Mouse (Mus musculus) midbrain, embryonic 12.5 days (tissue): ENCODE data around the gene Pianp. TPM values are rescaled to one million over a fixed set of nuclear protein-coding genes. Genes with fewer than 3 reads are reported as not detected.

Experiments
- ATAC-seq: fragments of 200-750 bp; cut with Nextera tagmentation; 2 replicates; pipeline ENCODE4 v1.8.0; 2017; ENCODE audit warnings: low read depth, moderate TSS enrichment, moderate library complexity; ENCODE audit not compliant: low FRiP score
- H3K27ac ChIP-seq: fragments of 300-500 bp; sonication (generic); replicated peaks from 2 replicates; pipeline ENCODE4 v1.5.1; 2016; ENCODE audit warnings: mild to moderate bottlenecking
- H3K27me3 ChIP-seq: fragments of 300-500 bp; sonication (generic); 2 replicates; pipeline ENCODE4 v1.6.1; 2016; ENCODE audit warnings: mild to moderate bottlenecking
- H3K36me3 ChIP-seq: fragments of 300-500 bp; sonication (generic); 2 replicates; pipeline ENCODE4 v1.6.1; 2016
- H3K4me1 ChIP-seq: fragments of 300-500 bp; sonication (generic); 2 replicates; pipeline ENCODE4 v1.6.1; 2016
- H3K4me2 ChIP-seq: fragments of 300-500 bp; sonication (generic); replicated peaks from 2 replicates; pipeline ENCODE4 v1.6.1; 2016; ENCODE audit warnings: mild to moderate bottlenecking, moderate library complexity
- H3K4me3 ChIP-seq: fragments of 300-500 bp; sonication (generic); 2 replicates; pipeline ENCODE4 v1.5.1; 2016; ENCODE audit warnings: mild to moderate bottlenecking
- H3K9ac ChIP-seq: fragments of 300-500 bp; sonication (generic); replicated peaks from 2 replicates; pipeline ENCODE4 v1.6.1; 2016; ENCODE audit warnings: mild to moderate bottlenecking, moderate library complexity
- H3K9me3 ChIP-seq: fragments of 300-500 bp; sonication (generic); 2 replicates; pipeline ENCODE4 v1.6.1; 2016; ENCODE audit warnings: mild to moderate bottlenecking
- WGBS: fragments of 180-500 bp; shearing (Covaris S2); methylation state at CpG from one replicate; pipeline ENCODE4 v1.1.7; 2016; 5-methylcytosine and 5-hydroxymethylcytosine counted together
- polyA plus RNA-seq: library from polyadenylated mRNA; unstranded; fragments of >200 nt; fragmentation: Nextera tagmentation; extraction: Ambion mirVana; gene quantifications from 2 replicates; pipeline ENCODE4 v1.2.1, GENCODE M21; 2016

Pianp gene
- polyA plus RNA-seq, 1 experiment from 2014 or later: 6.7 TPM

DNA sequence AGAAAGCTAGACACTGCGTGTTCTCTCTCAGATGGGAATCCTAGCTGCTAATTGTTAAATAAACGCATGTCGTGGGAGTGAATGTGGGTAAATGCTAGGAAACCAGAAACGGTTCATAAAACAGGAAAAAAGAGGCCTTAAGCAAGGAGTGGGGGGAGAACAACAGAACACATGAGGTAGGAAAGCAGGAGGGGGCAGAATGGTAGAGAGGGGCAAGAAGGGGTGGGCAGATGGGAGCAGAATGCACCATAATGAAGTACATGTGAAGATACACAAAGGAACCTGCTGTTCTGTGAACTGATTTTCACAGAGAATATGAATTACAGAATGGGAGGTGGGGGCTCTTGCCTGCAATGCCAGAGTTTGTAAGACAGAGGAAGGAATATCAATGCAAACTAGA lies 4.3 kb upstream of the Pianp start:
- ATAC-seq: no peak
- Histone ChIP-seq H3K9ac (no peak overlapping the region), H3K4me1 (peaks cover 13% of the 10 kb centered on the region), H3K4me3 (no peak overlapping the region), H3K36me3 (no peaks in the 10 kb centered on the region), H3K4me2 (no peak overlapping the region), H3K27me3 (peaks cover 61% of the 10 kb centered on the region), H3K9me3 (peaks cover 11% of the 10 kb centered on the region), H3K27ac (no peak overlapping the region)
- WGBS: 81% methylated on average over 4 of the region's 4 CpGs

- no peak for ATAC-seq
- Histone ChIP-seq H3K27me3 (peaks cover 69% of the 10 kb centered on the region), H3K27ac (no peak overlapping the region), H3K9me3 (peaks cover 11% of the 10 kb centered on the region), H3K9ac (no peak overlapping the region), H3K36me3 (no peaks in the 10 kb centered on the region), H3K4me1 (peaks cover 17% of the 10 kb centered on the region), H3K4me3 (no peak overlapping the region), H3K4me2 (no peak overlapping the region)
- WGBS: 84% methylated on average over 9 of the region's 9 CpGs
Observed at GRCm38 (mm10) chr6:124993365-124993764, 3.1 kb upstream of the Pianp start.

GRCm38 (mm10) chr6:124993876-124994275 lies 2.6 kb upstream of the Pianp start:
- ATAC-seq: 0 out of 2 replicates have a peak, but pooled peaks have one; percentile 27
- H3K9ac ChIP-seq: no peak overlapping the region; the same call in 1 of the 2 replicates
- H3K27me3 ChIP-seq: peaks cover 73% of the 10 kb centered on the region
- H3K27ac ChIP-seq: no peak overlapping the region
- 7% methylated on average over 11 of the region's 11 CpGs for WGBS
- H3K4me3 ChIP-seq: no peak overlapping the region
- peaks cover 17% of the 10 kb centered on the region for H3K4me1 ChIP-seq
- H3K36me3 ChIP-seq: no peaks in the 10 kb centered on the region
- peak overlapping the region; percentile 26 for H3K4me2 ChIP-seq
- peaks cover 11% of the 10 kb centered on the region for H3K9me3 ChIP-seq

DNA sequence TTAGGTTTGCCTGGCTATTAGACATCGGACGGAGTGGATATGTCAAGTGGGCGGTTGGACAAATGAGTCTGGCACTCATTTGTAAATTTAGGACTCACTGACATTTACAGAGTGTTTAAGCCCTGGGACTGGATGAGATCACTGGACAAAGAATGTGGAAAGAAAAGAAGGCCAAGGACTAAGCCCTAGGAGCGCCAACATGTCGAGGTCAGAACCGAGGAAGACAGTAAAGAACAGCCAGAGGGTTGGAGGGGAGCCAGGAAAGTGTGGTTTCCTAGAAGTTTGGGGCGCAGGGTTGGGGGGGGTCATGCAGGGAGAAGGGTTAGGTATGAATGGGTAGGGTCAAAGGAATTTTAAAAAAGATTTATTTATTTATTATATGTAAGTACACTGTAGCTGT lies 1.2 kb upstream of the Pianp start:
- peaks cover 19% of the 10 kb centered on the region for H3K4me1 ChIP-seq
- no peak overlapping the region for H3K27ac ChIP-seq
- H3K4me3 ChIP-seq: no peak overlapping the region
- H3K9me3 ChIP-seq: peaks cover 4% of the 10 kb centered on the region; the same call in 1 of the 2 replicates
- no peaks in the 10 kb centered on the region for H3K36me3 ChIP-seq
- H3K27me3 ChIP-seq: peaks cover 87% of the 10 kb centered on the region
- no peak overlapping the region for H3K9ac ChIP-seq
- no peak for ATAC-seq
- 82% methylated on average over 7 of the region's 7 CpGs for WGBS
- H3K4me2 ChIP-seq: no peak overlapping the region

DNA sequence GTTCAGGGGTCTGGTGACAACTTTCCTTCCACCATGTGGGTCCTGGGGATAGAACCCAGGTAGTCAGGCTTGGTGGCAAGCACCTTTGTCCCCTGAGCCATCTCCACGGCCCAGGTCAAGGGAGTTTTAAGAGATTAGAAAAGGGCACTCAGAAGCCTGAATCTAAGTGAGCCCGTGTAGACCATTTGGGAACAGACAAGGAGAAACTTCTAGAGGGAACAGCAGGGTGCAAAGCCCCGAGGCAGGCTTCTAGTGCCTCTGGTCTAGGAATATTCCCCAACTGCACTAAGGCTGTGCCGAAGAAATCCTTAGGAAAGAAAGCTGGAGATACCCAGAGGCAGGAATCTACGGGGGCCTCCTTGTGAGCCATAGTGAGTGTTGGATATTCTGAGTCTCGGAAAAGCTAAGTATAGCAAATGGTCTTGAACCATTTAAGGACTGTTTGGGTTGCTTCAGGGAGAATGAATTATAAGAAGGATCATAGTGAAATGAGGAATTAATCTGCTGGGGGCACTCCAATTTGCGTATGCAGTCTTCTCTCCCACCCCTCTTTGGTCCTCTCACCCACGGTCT lies 577 bp upstream of the Pianp start:
- peak overlapping the region; percentile 70 for H3K4me3 ChIP-seq
- no peak overlapping the region; the same call in 1 of the 2 replicates for H3K9ac ChIP-seq
- peaks cover 94% of the 10 kb centered on the region for H3K27me3 ChIP-seq
- no peaks in the 10 kb centered on the region for H3K36me3 ChIP-seq
- ATAC-seq: no peak
- peaks cover 19% of the 10 kb centered on the region for H3K4me1 ChIP-seq
- 53% methylated on average over 8 of the region's 8 CpGs for WGBS
- peak overlapping the region; percentile 99 for H3K4me2 ChIP-seq
- no peak overlapping the region for H3K27ac ChIP-seq
- no peaks in the 10 kb centered on the region for H3K9me3 ChIP-seq

- Histone ChIP-seq H3K27ac (no peak overlapping the region), H3K9ac (no peak overlapping the region; the same call in 1 of the 2 replicates), H3K4me2 (peak overlapping the region; percentile 99), H3K9me3 (no peaks in the 10 kb centered on the region), H3K27me3 (peaks cover 100% of the 10 kb centered on the region), H3K36me3 (no peaks in the 10 kb centered on the region), H3K4me3 (peak overlapping the region; percentile 70; the same call in 1 of the 2 replicates), H3K4me1 (peaks cover 19% of the 10 kb centered on the region)
- WGBS: 6% methylated on average over 8 of the region's 8 CpGs
- ATAC-seq: no peak
Observed at GRCm38 (mm10) chr6:124998066-124998465, 1.6 kb downstream of the Pianp start.

DNA sequence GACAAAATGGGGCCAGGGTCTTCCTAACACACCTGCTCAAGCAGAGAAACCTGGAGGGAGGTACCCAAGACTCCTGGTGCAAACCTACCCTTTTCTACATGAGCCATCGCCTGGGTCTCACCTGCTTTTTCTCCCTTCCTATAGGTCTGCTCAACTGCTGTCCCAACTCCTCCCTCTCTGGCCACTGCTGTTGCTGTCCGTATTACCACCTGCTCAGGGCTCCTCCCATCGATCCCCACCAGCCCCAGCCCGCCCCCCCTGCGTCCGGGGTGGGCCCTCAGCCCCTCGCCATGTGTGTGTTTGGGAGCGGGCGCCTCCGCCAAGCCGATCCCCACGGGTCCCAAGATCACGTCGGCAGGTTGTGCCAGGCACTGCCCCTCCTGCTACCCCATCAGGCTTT lies 2.6 kb downstream of the Pianp start:
- H3K36me3 ChIP-seq: no peaks in the 10 kb centered on the region
- no peak overlapping the region for H3K9ac ChIP-seq
- H3K4me3 ChIP-seq: no peak overlapping the region
- no peaks in the 10 kb centered on the region for H3K9me3 ChIP-seq
- WGBS: 44% methylated on average over 14 of the region's 14 CpGs
- no peak overlapping the region for H3K27ac ChIP-seq
- no peak overlapping the region for H3K4me2 ChIP-seq
- H3K27me3 ChIP-seq: peaks cover 97% of the 10 kb centered on the region
- H3K4me1 ChIP-seq: peaks cover 15% of the 10 kb centered on the region
- no peak for ATAC-seq

DNA sequence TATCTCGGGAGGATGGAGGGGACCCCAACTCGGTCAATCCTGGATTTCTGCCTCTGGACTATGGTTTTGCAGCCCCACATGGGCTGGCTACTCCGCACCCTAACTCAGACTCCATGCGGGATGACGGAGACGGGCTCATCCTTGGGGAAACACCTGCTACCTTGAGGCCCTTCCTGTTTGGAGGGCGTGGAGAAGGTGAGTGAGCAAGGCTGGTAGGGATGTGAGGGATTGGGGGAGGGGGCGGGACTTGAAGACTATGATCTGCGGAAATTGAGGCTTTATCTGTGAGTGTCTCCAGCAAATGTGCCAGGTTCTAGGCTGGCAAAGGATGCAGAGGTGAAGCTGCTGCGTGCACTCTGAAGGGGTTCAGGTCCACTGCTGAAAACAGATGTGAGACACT lies 3.1 kb downstream of the Pianp start:
- Histone ChIP-seq H3K4me1 (peaks cover 15% of the 10 kb centered on the region), H3K9ac (no peak overlapping the region), H3K9me3 (no peaks in the 10 kb centered on the region), H3K4me2 (no peak overlapping the region), H3K27me3 (peaks cover 95% of the 10 kb centered on the region), H3K27ac (no peak overlapping the region), H3K4me3 (no peak overlapping the region), H3K36me3 (no peaks in the 10 kb centered on the region)
- no peak for ATAC-seq
- WGBS: 40% methylated on average over 10 of the region's 10 CpGs

DNA sequence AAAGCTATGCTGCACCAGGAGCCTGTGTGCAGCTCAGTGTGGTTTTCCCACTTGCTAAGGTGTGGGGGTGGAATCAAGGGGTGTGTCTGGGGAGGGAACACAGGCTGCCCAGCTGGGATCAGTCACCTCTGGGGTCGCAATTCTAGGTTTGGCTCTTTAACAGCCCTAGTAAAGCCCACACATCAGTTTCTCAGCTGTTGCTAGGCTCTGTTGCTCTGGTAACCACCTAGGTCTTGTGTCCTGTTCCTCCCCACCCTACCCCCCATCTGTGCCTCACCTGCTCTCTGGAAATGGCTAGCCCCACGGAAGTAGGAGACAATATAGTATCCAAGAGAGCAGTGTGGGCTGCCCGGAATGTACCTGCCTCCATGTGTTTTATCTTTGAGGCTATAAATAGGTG lies 7.2 kb downstream of the Pianp start:
- H3K9me3 ChIP-seq: no peaks in the 10 kb centered on the region
- no peak for ATAC-seq
- no peak overlapping the region for H3K4me3 ChIP-seq
- H3K4me1 ChIP-seq: 0 out of 2 replicates have a peak, but pooled peaks cover 13% of the 10 kb centered on the region
- 43% methylated on average over 3 of the region's 3 CpGs for WGBS
- H3K36me3 ChIP-seq: no peaks in the 10 kb centered on the region
- H3K27me3 ChIP-seq: peaks cover 54% of the 10 kb centered on the region
- no peak overlapping the region for H3K27ac ChIP-seq
- no peak overlapping the region for H3K4me2 ChIP-seq
- no peak overlapping the region for H3K9ac ChIP-seq

DNA sequence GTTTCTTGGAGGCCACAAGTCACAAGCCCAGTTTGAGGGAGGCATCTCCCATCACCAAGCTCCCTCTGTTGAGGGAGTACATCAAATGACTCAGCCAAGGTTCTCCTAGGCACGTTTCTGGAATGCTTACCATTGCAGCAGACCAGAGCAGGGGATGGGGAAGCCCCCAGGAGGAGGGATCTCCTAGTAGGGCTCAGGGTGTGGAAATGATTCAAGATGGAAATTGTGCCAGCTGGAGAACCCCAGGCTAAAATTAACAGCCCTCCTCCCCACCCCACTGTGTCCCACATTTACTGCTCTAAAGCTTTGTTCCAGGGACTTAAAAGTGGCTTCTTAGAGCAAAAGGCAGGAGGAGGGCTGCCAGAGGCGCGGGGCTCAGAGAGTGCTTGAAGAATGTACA lies 8.6 kb downstream of the Pianp start:
- H3K4me2 ChIP-seq: no peak overlapping the region
- H3K27me3 ChIP-seq: peaks cover 40% of the 10 kb centered on the region
- H3K9me3 ChIP-seq: no peaks in the 10 kb centered on the region
- H3K4me1 ChIP-seq: peaks cover 15% of the 10 kb centered on the region
- no peak overlapping the region for H3K9ac ChIP-seq
- H3K4me3 ChIP-seq: no peak overlapping the region
- no peak overlapping the region for H3K27ac ChIP-seq
- no peak for ATAC-seq
- 37% methylated on average over 3 of the region's 3 CpGs for whole genome bisulfite sequencing
- no peaks in the 10 kb centered on the region for H3K36me3 ChIP-seq

- H3K9me3 ChIP-seq: no peaks in the 10 kb centered on the region
- peaks cover 26% of the 10 kb centered on the region for H3K4me1 ChIP-seq
- peak overlapping the region; percentile 92 for H3K4me3 ChIP-seq
- peak overlapping the region; percentile 85 for H3K4me2 ChIP-seq
- 52% methylated on average over 13 of the region's 13 CpGs for WGBS
- H3K27ac ChIP-seq: peak overlapping the region; percentile 99
- H3K9ac ChIP-seq: peak overlapping the region; percentile 62
- H3K27me3 ChIP-seq: peaks cover 10% of the 10 kb centered on the region
- peaks cover 20% of the 10 kb centered on the region; the same call in 1 of the 2 replicates for H3K36me3 ChIP-seq
- no peak for ATAC-seq
Observed at GRCm38 (mm10) chr6:125008060-125008459, 11.6 kb downstream of the Pianp start.

DNA sequence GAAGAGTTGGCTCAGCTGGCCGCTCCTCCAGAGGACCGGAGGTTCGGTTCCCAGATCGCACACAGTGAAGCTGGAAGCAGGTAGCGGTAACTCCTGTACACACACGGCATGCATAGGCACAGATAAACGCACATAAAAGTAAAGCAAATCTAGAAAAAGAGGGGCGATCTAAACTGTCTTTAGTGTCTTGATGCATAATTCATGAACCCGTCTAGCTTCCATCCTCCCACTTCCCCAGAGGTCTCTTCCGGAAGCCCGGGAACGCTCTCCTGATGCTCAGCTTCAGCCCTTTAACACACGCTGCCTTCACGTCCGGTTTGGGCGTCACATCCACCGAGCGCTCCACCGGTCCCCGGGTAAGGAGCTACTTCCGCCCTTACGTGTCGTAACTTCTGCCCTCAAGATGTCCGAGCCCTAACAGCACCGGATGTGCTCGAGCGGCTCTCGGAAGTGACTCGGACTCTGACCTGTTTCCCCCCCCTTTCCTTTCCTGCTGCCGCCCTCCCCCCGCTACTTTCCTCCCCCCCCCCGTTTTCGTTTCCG lies 12.2 kb downstream of the Pianp start:
- H3K9me3 ChIP-seq: no peaks in the 10 kb centered on the region
- H3K27me3 ChIP-seq: peaks cover 4% of the 10 kb centered on the region; the same call in 1 of the 2 replicates
- H3K27ac ChIP-seq: peak overlapping the region; percentile 99
- H3K4me1 ChIP-seq: peaks cover 26% of the 10 kb centered on the region
- ATAC-seq: peak; percentile 97
- H3K9ac ChIP-seq: peak overlapping the region; percentile 93
- H3K4me3 ChIP-seq: peak overlapping the region; percentile 92
- peak overlapping the region; percentile 85 for H3K4me2 ChIP-seq
- H3K36me3 ChIP-seq: peaks cover 21% of the 10 kb centered on the region; the same call in 1 of the 2 replicates
- 1% methylated on average over 33 of the region's 34 CpGs for WGBS

DNA sequence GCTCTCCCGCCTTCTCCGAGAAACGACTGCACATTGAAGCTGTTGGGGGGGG lies 12.5 kb downstream of the Pianp start, which contains the start of gene Zfp384:
TSS of gene Zfp384 (plus strand) at position 17 of the 52 bp plus-strand sequence.
- H3K4me3 ChIP-seq: peak within 1 kb of the TSS; percentile 92
- no peak for ATAC-seq
- WGBS: 0% methylated on average over 2 of the region's 3 CpGs
- H3K9ac ChIP-seq: peak within 1 kb of the TSS; percentile 93
- H3K27me3 ChIP-seq: 0 out of 2 replicates have a peak, but pooled peaks cover 4% of the 10 kb centered on the region
- H3K9me3 ChIP-seq: no peaks in the 10 kb centered on the region
- peaks cover 21% of the 10 kb centered on the region; the same call in 1 of the 2 replicates for H3K36me3 ChIP-seq
- H3K27ac ChIP-seq: peak within 1 kb of the TSS; percentile 99
- H3K4me1 ChIP-seq: peaks cover 26% of the 10 kb centered on the region
- H3K4me2 ChIP-seq: peak within 1 kb of the TSS; percentile 85
